Mouse (Mus musculus) bone marrow macrophage, adult 2 months (primary cell): ENCODE results near the gene Osbpl7. TPM values are rescaled to one million over a fixed set of nuclear protein-coding genes. Genes with fewer than 3 reads are reported as not detected.

Source experiments
- H3K27ac ChIP-seq: 2 replicates; pipeline ENCODE4 v1.5.1; 2012; ENCODE audit warnings: low read depth, low read length; ENCODE audit not compliant: insufficient read depth
- H3K4me1 ChIP-seq: 2 replicates; pipeline ENCODE4 v1.6.1; 2012; ENCODE audit warnings: low read length; ENCODE audit not compliant: control insufficient read depth, insufficient read depth
- H3K4me3 ChIP-seq: 2 replicates; pipeline ENCODE4 v1.5.1; 2012; ENCODE audit warnings: mild to moderate bottlenecking, low read length, moderate library complexity; ENCODE audit not compliant: insufficient read depth
- CTCF ChIP-seq: IDR thresholded peaks from 2 replicates; pipeline ENCODE4 v1.5.1; 2012; ENCODE audit warnings: low read depth, mild to moderate bottlenecking, low read length, moderate library complexity
- POLR2A ChIP-seq: IDR thresholded peaks from 2 replicates; pipeline ENCODE4 v1.6.1; 2012; ENCODE audit warnings: mild to moderate bottlenecking, low read depth, low read length, borderline replicate concordance
- polyA plus RNA-seq: library from polyadenylated mRNA; stranded (reverse); fragments of >200 nt; gene quantifications from 2 replicates; pipeline ENCODE4 v1.2.4, GENCODE M21; 2012; ENCODE audit not compliant: missing spikeins, insufficient read depth, insufficient read length

Osbpl7 gene
- polyA plus RNA-seq, 1 experiment, result 8.5 TPM

DNA sequence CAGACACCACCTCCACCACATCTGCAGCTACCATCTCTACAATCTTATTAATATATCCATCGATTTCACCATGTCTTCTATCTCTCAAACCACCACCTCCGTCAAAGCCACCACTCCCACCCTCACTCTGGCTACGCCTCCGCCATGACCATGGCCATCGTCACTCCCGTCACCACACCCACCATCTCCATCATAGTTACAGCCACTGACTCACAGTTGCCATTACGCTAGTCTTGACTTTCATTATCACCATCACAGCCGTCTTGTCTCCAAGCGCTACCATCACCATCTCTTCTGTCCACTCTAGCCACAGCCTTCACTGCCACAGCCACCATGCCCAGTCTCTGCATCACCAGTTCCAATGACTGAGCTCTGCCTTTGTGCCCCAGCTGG is 53.7 kb downstream of the Osbpl7 start:
- TF ChIP-seq CTCF, result no peak
- no peak for TF ChIP-seq POLR2A
- no peak overlapping the region for H3K4me3 ChIP-seq
- no peak overlapping the region for H3K27ac ChIP-seq
- no peaks in the 10 kb centered on the region; the same call in 1 of the 2 replicates for H3K4me1 ChIP-seq

DNA sequence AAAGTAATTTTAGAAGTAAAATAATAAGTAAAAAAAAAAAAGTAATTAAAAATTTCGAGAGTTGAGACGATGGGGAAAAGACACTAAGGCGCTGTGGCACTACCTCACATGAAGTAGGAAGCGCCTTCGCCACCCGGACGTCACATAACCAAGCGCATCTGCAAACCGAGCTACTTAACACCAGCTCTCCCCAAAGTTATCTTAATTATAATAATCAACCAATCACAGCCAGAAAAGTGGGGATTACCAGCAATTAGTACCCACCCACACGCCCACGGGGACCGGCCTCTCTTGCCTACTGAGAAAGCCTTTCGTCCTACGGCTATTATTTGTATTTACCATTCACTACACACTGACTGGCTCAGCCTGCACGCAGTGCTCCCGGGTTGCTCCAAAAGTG is 58.5 kb downstream of the Osbpl7 start:
- no peak overlapping the region for H3K4me3 ChIP-seq
- no peaks in the 10 kb centered on the region for H3K4me1 ChIP-seq
- TF ChIP-seq CTCF, result no peak
- TF ChIP-seq POLR2A, result no peak
- no peak overlapping the region for H3K27ac ChIP-seq

- no peaks in the 10 kb centered on the region for H3K4me1 ChIP-seq
- no peak overlapping the region for H3K4me3 ChIP-seq
- no peak overlapping the region for H3K27ac ChIP-seq
- no peak for TF ChIP-seq CTCF
- TF ChIP-seq POLR2A, result no peak
Observed at GRCm38 (mm10) chr11:97112519-97113125, 62.2 kb downstream of the Osbpl7 start.

GRCm38 (mm10) chr11:97114671-97115601 is 64.5 kb downstream of the Osbpl7 start, which contains the start of gene Tbx21:
Tbx21 (minus strand) TSS chr11:97115331.
- no peak for TF ChIP-seq POLR2A
- TF ChIP-seq CTCF, result no peak
- Histone ChIP-seq H3K4me1 (no peaks in the 10 kb centered on the region), H3K4me3 (peak within 1 kb of the TSS; percentile 56), H3K27ac (no peak within 1 kb of the TSS)

DNA sequence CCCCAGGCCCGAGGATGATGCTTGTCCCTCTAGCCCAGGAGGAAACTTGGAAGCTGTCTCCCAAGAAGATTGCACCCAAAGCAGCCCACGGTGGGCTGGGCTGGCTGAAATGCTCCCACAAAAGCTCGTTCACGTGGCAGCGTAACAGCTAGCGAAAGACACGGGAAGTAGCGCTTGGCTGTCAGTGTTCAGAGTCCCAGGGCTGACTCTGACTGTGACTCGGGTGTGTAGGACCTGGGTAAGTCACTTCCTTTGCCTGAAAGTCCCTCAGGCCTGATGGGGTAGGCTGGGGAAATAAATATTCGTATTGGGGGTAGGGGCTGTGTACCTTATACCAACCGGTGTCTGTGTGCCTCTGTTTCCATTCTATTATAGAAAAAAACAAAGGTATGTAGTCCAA is 65.4 kb downstream of the Osbpl7 start:
- TF ChIP-seq CTCF (no peak), POLR2A (no peak)
- H3K4me1 ChIP-seq, result no peaks in the 10 kb centered on the region
- H3K27ac ChIP-seq, result no peak overlapping the region
- peak overlapping the region; percentile 56 for H3K4me3 ChIP-seq

Other genes starting within 250 kb of the Osbpl7 start
- gene Nfe2l1, start 220.7 kb upstream of the Osbpl7 start, polyA plus RNA-seq, result 105 and 106 TPM in 2 replicates
- gene Copz2, start 200.8 kb upstream of the Osbpl7 start, polyA plus RNA-seq, result 20.2 and 24.7 TPM in 2 replicates
- 26.3 and 30.0 TPM in 2 replicates for gene Cdk5rap3, start 134.1 kb upstream of the Osbpl7 start, polyA plus RNA-seq
- not detected in 2 replicates for gene Prr15l, start 122.5 kb upstream of the Osbpl7 start, polyA plus RNA-seq
- gene Pnpo, start 106.6 kb upstream of the Osbpl7 start, polyA plus RNA-seq, result 17.5 and 18.1 TPM in 2 replicates
- gene Sp2, start 67.7 kb upstream of the Osbpl7 start, polyA plus RNA-seq, result 18.1 and 22.3 TPM in 2 replicates
- gene Sp6, start 37.2 kb upstream of the Osbpl7 start, polyA plus RNA-seq, result 0.31 and 0.37 TPM in 2 replicates
- gene Scrn2, start 20.7 kb upstream of the Osbpl7 start, polyA plus RNA-seq, result 1.5 and 2.2 TPM in 2 replicates
- gene Lrrc46, start 9.2 kb upstream of the Osbpl7 start, polyA plus RNA-seq, result not detected in 2 replicates
- 32.2 and 34.0 TPM in 2 replicates for gene Mrpl10, start 9.1 kb upstream of the Osbpl7 start, polyA plus RNA-seq
- gene Tbx21, start 64.7 kb downstream of the Osbpl7 start, polyA plus RNA-seq, result not detected in 2 replicates
- 36.7 and 39.2 TPM in 2 replicates for gene Tbkbp1, start 100.9 kb downstream of the Osbpl7 start, polyA plus RNA-seq
- gene Kpnb1, start 137.3 kb downstream of the Osbpl7 start, polyA plus RNA-seq, result 84.9 and 87.9 TPM in 2 replicates
- gene Npepps, start 230.0 kb downstream of the Osbpl7 start, polyA plus RNA-seq, result 102 and 112 TPM in 2 replicates